Mouse (Mus musculus): ENCODE results near the gene Son. TPM values are rescaled to one million over a fixed set of nuclear protein-coding genes. Genes with fewer than 3 reads are reported as not detected.

The Son gene
- polyA plus RNA-seq, 1 experiment from 2014 or later, result 101 TPM

- peak; percentile 68; the same call in 1 of the 2 replicates for ATAC-seq
- Histone ChIP-seq H3K4me1 (replicated peaks) (no peaks in the 10 kb centered on the region), H3K27me3 (replicated peaks) (no peaks in the 10 kb centered on the region), H3K9me3 (no peaks in the 10 kb centered on the region), H3K9ac (no peak overlapping the region), H3K4me3 (replicated peaks) (no peak overlapping the region), H3K4me2 (replicated peaks) (no peak overlapping the region), H3K36me3 (peaks cover 13% of the 10 kb centered on the region), H3K27ac (no peak overlapping the region)
- 60% methylated on average over 8 of the region's 8 CpGs for WGBS
Measured at GRCm38 (mm10) chr16:91695108-91695755, 47.9 kb downstream of the Son start.

GRCm38 (mm10) chr16:91698995-91699394 lies 51.7 kb downstream of the Son start:
- no peaks in the 10 kb centered on the region for H3K27me3 ChIP-seq (replicated peaks)
- no peak overlapping the region for H3K4me3 ChIP-seq (replicated peaks)
- H3K9me3 ChIP-seq, result no peaks in the 10 kb centered on the region
- H3K9ac ChIP-seq, result no peak overlapping the region
- H3K4me2 ChIP-seq (replicated peaks), result no peak overlapping the region
- H3K36me3 ChIP-seq, result peaks cover 21% of the 10 kb centered on the region
- ATAC-seq, result no peak
- WGBS, result 87% methylated on average over 1 of the region's 1 CpGs
- H3K27ac ChIP-seq, result no peak overlapping the region
- peaks cover 14% of the 10 kb centered on the region; the same call in 1 of the 2 replicates for H3K4me1 ChIP-seq (replicated peaks)

GRCm38 (mm10) chr16:91701908-91702307 lies 54.6 kb downstream of the Son start:
- H3K4me2 ChIP-seq (replicated peaks), result peak overlapping the region; percentile 24; the same call in 1 of the 2 replicates
- no peaks in the 10 kb centered on the region for H3K27me3 ChIP-seq (replicated peaks)
- no peak overlapping the region for H3K4me3 ChIP-seq (replicated peaks)
- H3K27ac ChIP-seq, result peak overlapping the region; percentile 29; the same call in 1 of the 2 replicates
- H3K4me1 ChIP-seq (replicated peaks), result peaks cover 14% of the 10 kb centered on the region; the same call in 1 of the 2 replicates
- peak; percentile 61 for ATAC-seq
- H3K9ac ChIP-seq, result no peak overlapping the region
- peaks cover 23% of the 10 kb centered on the region for H3K36me3 ChIP-seq
- H3K9me3 ChIP-seq, result no peaks in the 10 kb centered on the region
- WGBS, result 28% methylated on average over 13 of the region's 13 CpGs

GRCm38 (mm10) chr16:91702771-91703188 lies 55.5 kb downstream of the Son start:
- peak; percentile 95 for ATAC-seq
- WGBS, result 44% methylated on average over 3 of the region's 3 CpGs
- Histone ChIP-seq H3K4me2 (replicated peaks) (0 out of 2 replicates have a peak overlapping the region, but pooled peaks have one; percentile 24), H3K9me3 (no peaks in the 10 kb centered on the region), H3K36me3 (peaks cover 18% of the 10 kb centered on the region), H3K9ac (no peak overlapping the region), H3K4me1 (replicated peaks) (peaks cover 14% of the 10 kb centered on the region; the same call in 1 of the 2 replicates), H3K4me3 (replicated peaks) (no peak overlapping the region), H3K27me3 (replicated peaks) (no peaks in the 10 kb centered on the region), H3K27ac (no peak overlapping the region)

GRCm38 (mm10) chr16:91704603-91705340 lies 57.5 kb downstream of the Son start:
- H3K36me3 ChIP-seq, result peaks cover 16% of the 10 kb centered on the region
- 88% methylated on average over 14 of the region's 14 CpGs for WGBS
- no peak overlapping the region for H3K9ac ChIP-seq
- no peak overlapping the region for H3K27ac ChIP-seq
- H3K4me2 ChIP-seq (replicated peaks), result no peak overlapping the region
- H3K4me3 ChIP-seq (replicated peaks), result no peak overlapping the region
- no peaks in the 10 kb centered on the region for H3K9me3 ChIP-seq
- no peaks in the 10 kb centered on the region for H3K27me3 ChIP-seq (replicated peaks)
- H3K4me1 ChIP-seq (replicated peaks), result peaks cover 14% of the 10 kb centered on the region; the same call in 1 of the 2 replicates
- ATAC-seq, result no peak

- H3K27me3 ChIP-seq (replicated peaks), result no peaks in the 10 kb centered on the region
- no peaks in the 10 kb centered on the region for H3K4me1 ChIP-seq (replicated peaks)
- no peak overlapping the region for H3K9ac ChIP-seq
- H3K36me3 ChIP-seq, result peaks cover 18% of the 10 kb centered on the region
- H3K27ac ChIP-seq, result no peak overlapping the region
- no peak overlapping the region for H3K4me2 ChIP-seq (replicated peaks)
- no peaks in the 10 kb centered on the region for H3K9me3 ChIP-seq
- ATAC-seq, result peak; percentile 58
- WGBS, result 72% methylated on average over 7 of the region's 7 CpGs
- no peak overlapping the region for H3K4me3 ChIP-seq (replicated peaks)
Measured at GRCm38 (mm10) chr16:91710241-91710640, 62.9 kb downstream of the Son start.

- Histone ChIP-seq H3K9me3 (no peaks in the 10 kb centered on the region), H3K27ac (no peak overlapping the region), H3K36me3 (peaks cover 19% of the 10 kb centered on the region), H3K9ac (no peak overlapping the region), H3K4me1 (replicated peaks) (no peaks in the 10 kb centered on the region), H3K27me3 (replicated peaks) (no peaks in the 10 kb centered on the region), H3K4me2 (replicated peaks) (no peak overlapping the region), H3K4me3 (replicated peaks) (no peak overlapping the region)
- WGBS, result 86% methylated on average over 11 of the region's 11 CpGs
- peak; percentile 59; the same call in 1 of the 2 replicates for ATAC-seq
Measured at GRCm38 (mm10) chr16:91716927-91717349, 69.6 kb downstream of the Son start.

- Histone ChIP-seq H3K4me3 (replicated peaks) (no peak overlapping the region), H3K4me1 (replicated peaks) (no peaks in the 10 kb centered on the region), H3K4me2 (replicated peaks) (no peak overlapping the region), H3K9ac (no peak overlapping the region), H3K27me3 (replicated peaks) (no peaks in the 10 kb centered on the region), H3K9me3 (no peaks in the 10 kb centered on the region), H3K27ac (no peak overlapping the region), H3K36me3 (peaks cover 14% of the 10 kb centered on the region)
- 86% methylated on average over 4 of the region's 4 CpGs for WGBS
- ATAC-seq, result no peak
Measured at GRCm38 (mm10) chr16:91717399-91717798, 70.1 kb downstream of the Son start.

GRCm38 (mm10) chr16:91724247-91724646 lies 76.9 kb downstream of the Son start:
- Histone ChIP-seq H3K27ac (no peak overlapping the region), H3K36me3 (peaks cover 5% of the 10 kb centered on the region; the same call in 1 of the 2 replicates), H3K4me1 (replicated peaks) (peaks cover 8% of the 10 kb centered on the region; the same call in 1 of the 2 replicates), H3K9ac (no peak overlapping the region), H3K27me3 (replicated peaks) (no peaks in the 10 kb centered on the region), H3K4me3 (replicated peaks) (no peak overlapping the region), H3K9me3 (no peaks in the 10 kb centered on the region), H3K4me2 (replicated peaks) (no peak overlapping the region)
- WGBS, result 55% methylated on average over 3 of the region's 3 CpGs
- ATAC-seq, result no peak

- H3K36me3 ChIP-seq, result no peaks in the 10 kb centered on the region
- no peaks in the 10 kb centered on the region for H3K9me3 ChIP-seq
- H3K4me1 ChIP-seq (replicated peaks), result peaks cover 14% of the 10 kb centered on the region
- WGBS, result 81% methylated on average over 15 of the region's 15 CpGs
- peak overlapping the region; percentile 90 for H3K4me3 ChIP-seq (replicated peaks)
- H3K9ac ChIP-seq, result 0 out of 2 replicates have a peak overlapping the region, but pooled peaks have one; percentile 51
- 0 out of 2 replicates have a peak overlapping the region, but pooled peaks have one; percentile 15 for H3K27ac ChIP-seq
- no peak for ATAC-seq
- no peaks in the 10 kb centered on the region for H3K27me3 ChIP-seq (replicated peaks)
- peak overlapping the region; percentile 57 for H3K4me2 ChIP-seq (replicated peaks)
Measured at GRCm38 (mm10) chr16:91727433-91727832, 80.1 kb downstream of the Son start.

- Histone ChIP-seq H3K4me1 (replicated peaks) (peaks cover 14% of the 10 kb centered on the region), H3K36me3 (no peaks in the 10 kb centered on the region), H3K4me3 (replicated peaks) (peak within 1 kb of the TSS; percentile 90), H3K27ac (peak within 1 kb of the TSS; percentile 96), H3K4me2 (replicated peaks) (peak within 1 kb of the TSS; percentile 82), H3K9me3 (no peaks in the 10 kb centered on the region), H3K27me3 (replicated peaks) (no peaks in the 10 kb centered on the region), H3K9ac (peak within 1 kb of the TSS; percentile 86)
- WGBS, result under 1% methylated on average over 46 of the region's 46 CpGs
- peak; percentile 96 for ATAC-seq
Measured at GRCm38 (mm10) chr16:91728123-91729065, 81.1 kb downstream of the Son start, which contains the start of gene Cryzl1. Gene Cryzl1, minus strand, starts transcription at chr16:91728975.

All from intestine, embryonic 15.5 days (tissue).